Mouse (Mus musculus): ENCODE measurements around the gene Grk4. TPM values are rescaled to one million over a fixed set of nuclear protein-coding genes. Genes with fewer than 3 reads are reported as not detected.

Gene Grk4
- total RNA-seq, 1 experiment = 0.45 TPM

GRCm38 (mm10) chr5:34714816-34715215 is 54.6 kb downstream of the Grk4 start:
- H3K4me3 ChIP-seq (ENCODE audit: insufficient read depth in 1 of 2, low read depth in 1 of 2, low read length in 2 of 2, poor library complexity in 1 of 2, severe bottlenecking in 1 of 2) = no peak overlapping the region
- no peak for DNase-seq (ENCODE audit: low read depth, low spot score)
- no peak for TF ChIP-seq ZC3H11A (IDR thresholded peaks at IDR 0.05; ENCODE audit: borderline replicate concordance, low read depth, low read length)
- TF ChIP-seq CHD2 (IDR thresholded peaks at IDR 0.05; ENCODE audit: low read depth, low read length) = no peak
- no peak for TF ChIP-seq ZNF384 (IDR thresholded peaks at IDR 0.05; ENCODE audit: low read depth, low read length)
- no peak for TF ChIP-seq HCFC1 (IDR thresholded peaks at IDR 0.05; ENCODE audit: borderline replicate concordance, insufficient read depth, low read length)
- TF ChIP-seq MAFK (IDR thresholded peaks at IDR 0.05; ENCODE audit: insufficient read depth, low read depth, low read length) = no peak

GRCm38 (mm10) chr5:34729141-34729540 is 69.0 kb downstream of the Grk4 start:
- in situ Hi-C loops (cut with MboI; ENCODE audit: low sequenced_read_pairs in 2 of 2, unreplicated experiment in 2 of 2) = no loop called here
- TF ChIP-seq MAFK (IDR thresholded peaks at IDR 0.05; ENCODE audit: insufficient read depth, low read depth, low read length) (no peak), ZC3H11A (IDR thresholded peaks at IDR 0.05; ENCODE audit: borderline replicate concordance, low read depth, low read length) (no peak), CHD2 (IDR thresholded peaks at IDR 0.05; ENCODE audit: low read depth, low read length) (no peak), ZNF384 (IDR thresholded peaks at IDR 0.05; ENCODE audit: low read depth, low read length) (no peak), HCFC1 (IDR thresholded peaks at IDR 0.05; ENCODE audit: borderline replicate concordance, insufficient read depth, low read length) (no peak)

More at GRCm38 (mm10) chr5:34714816-34715215, 54.6 kb downstream of the Grk4 start:
- Histone ChIP-seq H3K4me1 (ENCODE audit: control insufficient read depth in 2 of 2, insufficient read depth in 2 of 2, low read length in 2 of 2, poor library complexity in 1 of 2) (no peaks in the 10 kb centered on the region; a peak in 2 of 4 replicates), H3K9me3 (ENCODE audit: control insufficient read depth, insufficient read depth, low read depth, low read length) (no peaks in the 10 kb centered on the region), H3K27ac (ENCODE audit: insufficient read depth, low read depth, low read length, poor library complexity, severe bottlenecking) (no peak overlapping the region), H3K36me3 (ENCODE audit: control insufficient read depth, insufficient read depth, low read length, poor library complexity, severe bottlenecking) (no peaks in the 10 kb centered on the region), H3K9ac (ENCODE audit: insufficient read depth, low read depth, low read length, poor library complexity, severe bottlenecking) (no peak overlapping the region)
- in situ Hi-C loops (cut with MboI; ENCODE audit: low sequenced_read_pairs in 2 of 2, unreplicated experiment in 2 of 2) = no loop called here

GRCm38 (mm10) chr5:34730255-34730654 is 70.1 kb downstream of the Grk4 start:
- H3K9me3 ChIP-seq (ENCODE audit: control insufficient read depth, insufficient read depth, low read depth, low read length) = no peaks in the 10 kb centered on the region
- no peak overlapping the region for H3K27ac ChIP-seq (ENCODE audit: insufficient read depth, low read depth, low read length, poor library complexity, severe bottlenecking)
- no peaks in the 10 kb centered on the region for H3K4me1 ChIP-seq (ENCODE audit: control insufficient read depth in 2 of 2, insufficient read depth in 2 of 2, low read length in 2 of 2, poor library complexity in 1 of 2)
- DNase-seq (ENCODE audit: low read depth, low spot score) = no peak
- no peak for TF ChIP-seq HCFC1 (IDR thresholded peaks at IDR 0.05; ENCODE audit: borderline replicate concordance, insufficient read depth, low read length)
- no peak for TF ChIP-seq CHD2 (IDR thresholded peaks at IDR 0.05; ENCODE audit: low read depth, low read length)
- no peak overlapping the region for H3K9ac ChIP-seq (ENCODE audit: insufficient read depth, low read depth, low read length, poor library complexity, severe bottlenecking)
- in situ Hi-C loops (cut with MboI; ENCODE audit: low sequenced_read_pairs in 2 of 2, unreplicated experiment in 2 of 2) = no loop called here
- no peak overlapping the region for H3K4me3 ChIP-seq (ENCODE audit: insufficient read depth in 1 of 2, low read depth in 1 of 2, low read length in 2 of 2, poor library complexity in 1 of 2, severe bottlenecking in 1 of 2)
- no peaks in the 10 kb centered on the region for H3K36me3 ChIP-seq (ENCODE audit: control insufficient read depth, insufficient read depth, low read length, poor library complexity, severe bottlenecking)

More at GRCm38 (mm10) chr5:34729141-34729540, 69.0 kb downstream of the Grk4 start:
- H3K4me3 ChIP-seq (ENCODE audit: insufficient read depth in 1 of 2, low read depth in 1 of 2, low read length in 2 of 2, poor library complexity in 1 of 2, severe bottlenecking in 1 of 2) = no peak overlapping the region
- no peak overlapping the region for H3K9ac ChIP-seq (ENCODE audit: insufficient read depth, low read depth, low read length, poor library complexity, severe bottlenecking)
- no peaks in the 10 kb centered on the region for H3K36me3 ChIP-seq (ENCODE audit: control insufficient read depth, insufficient read depth, low read length, poor library complexity, severe bottlenecking)
- no peak for DNase-seq (ENCODE audit: low read depth, low spot score)
- no peak overlapping the region for H3K27ac ChIP-seq (ENCODE audit: insufficient read depth, low read depth, low read length, poor library complexity, severe bottlenecking)
- H3K9me3 ChIP-seq (ENCODE audit: control insufficient read depth, insufficient read depth, low read depth, low read length) = no peaks in the 10 kb centered on the region
- no peaks in the 10 kb centered on the region for H3K4me1 ChIP-seq (ENCODE audit: control insufficient read depth in 2 of 2, insufficient read depth in 2 of 2, low read length in 2 of 2, poor library complexity in 1 of 2)

- Histone ChIP-seq H3K4me3 (ENCODE audit: insufficient read depth in 1 of 2, low read depth in 1 of 2, low read length in 2 of 2, poor library complexity in 1 of 2, severe bottlenecking in 1 of 2) (no peak overlapping the region), H3K4me1 (ENCODE audit: control insufficient read depth in 2 of 2, insufficient read depth in 2 of 2, low read length in 2 of 2, poor library complexity in 1 of 2) (no peaks in the 10 kb centered on the region), H3K36me3 (ENCODE audit: control insufficient read depth, insufficient read depth, low read length, poor library complexity, severe bottlenecking) (no peaks in the 10 kb centered on the region), H3K9me3 (ENCODE audit: control insufficient read depth, insufficient read depth, low read depth, low read length) (no peaks in the 10 kb centered on the region), H3K9ac (ENCODE audit: insufficient read depth, low read depth, low read length, poor library complexity, severe bottlenecking) (no peak overlapping the region), H3K27ac (ENCODE audit: insufficient read depth, low read depth, low read length, poor library complexity, severe bottlenecking) (no peak overlapping the region)
- DNase-seq (ENCODE audit: low read depth, low spot score) = no peak
- in situ Hi-C loops (cut with MboI; ENCODE audit: low sequenced_read_pairs in 2 of 2, unreplicated experiment in 2 of 2) = no loop called here
- TF ChIP-seq MAFK (IDR thresholded peaks at IDR 0.05; ENCODE audit: insufficient read depth, low read depth, low read length) (no peak), ZNF384 (IDR thresholded peaks at IDR 0.05; ENCODE audit: low read depth, low read length) (no peak), ZC3H11A (IDR thresholded peaks at IDR 0.05; ENCODE audit: borderline replicate concordance, low read depth, low read length) (no peak), CHD2 (IDR thresholded peaks at IDR 0.05; ENCODE audit: low read depth, low read length) (no peak), HCFC1 (IDR thresholded peaks at IDR 0.05; ENCODE audit: borderline replicate concordance, insufficient read depth, low read length) (no peak)
These were observed 91.3 kb downstream of the Grk4 start for GRCm38 (mm10) chr5:34751477-34751876.

- H3K4me1 ChIP-seq (ENCODE audit: control insufficient read depth in 2 of 2, insufficient read depth in 2 of 2, low read length in 2 of 2, poor library complexity in 1 of 2) = peaks cover 2 to 3% of the 10 kb centered on the region in 2 experiments; a peak in 2 of 4 replicates
- no peak overlapping the region for H3K9ac ChIP-seq (ENCODE audit: insufficient read depth, low read depth, low read length, poor library complexity, severe bottlenecking)
- in situ Hi-C loops (cut with MboI; ENCODE audit: low sequenced_read_pairs in 2 of 2, unreplicated experiment in 2 of 2) = no loop called here
- no peak overlapping the region for H3K27ac ChIP-seq (ENCODE audit: insufficient read depth, low read depth, low read length, poor library complexity, severe bottlenecking)
- H3K9me3 ChIP-seq (ENCODE audit: control insufficient read depth, insufficient read depth, low read depth, low read length) = no peaks in the 10 kb centered on the region
- TF ChIP-seq MAFK (IDR thresholded peaks at IDR 0.05; ENCODE audit: insufficient read depth, low read depth, low read length) (no peak), ZC3H11A (IDR thresholded peaks at IDR 0.05; ENCODE audit: borderline replicate concordance, low read depth, low read length) (no peak), ZNF384 (IDR thresholded peaks at IDR 0.05; ENCODE audit: low read depth, low read length) (no peak), CHD2 (IDR thresholded peaks at IDR 0.05; ENCODE audit: low read depth, low read length) (no peak), HCFC1 (IDR thresholded peaks at IDR 0.05; ENCODE audit: borderline replicate concordance, insufficient read depth, low read length) (no peak)
- no peak for DNase-seq (ENCODE audit: low read depth, low spot score)
- H3K4me3 ChIP-seq (ENCODE audit: insufficient read depth in 1 of 2, low read depth in 1 of 2, low read length in 2 of 2, poor library complexity in 1 of 2, severe bottlenecking in 1 of 2) = no peak overlapping the region
- no peaks in the 10 kb centered on the region for H3K36me3 ChIP-seq (ENCODE audit: control insufficient read depth, insufficient read depth, low read length, poor library complexity, severe bottlenecking)
These were observed 98.6 kb downstream of the Grk4 start for GRCm38 (mm10) chr5:34758762-34759161.

Measured in ES-E14 (cell line).